Mouse (Mus musculus): ENCODE results near the gene Gm9736. TPM values are rescaled to one million over a fixed set of nuclear protein-coding genes. Genes with fewer than 3 reads are reported as not detected.
"Not testable (repeated sequence)": the region's sequence is repeated elsewhere in the genome, so short reads cannot be mapped to it uniquely, and the experiment has no call there.

Gm9736 gene
- polyA plus RNA-seq, 1 experiment = not detected

DNA sequence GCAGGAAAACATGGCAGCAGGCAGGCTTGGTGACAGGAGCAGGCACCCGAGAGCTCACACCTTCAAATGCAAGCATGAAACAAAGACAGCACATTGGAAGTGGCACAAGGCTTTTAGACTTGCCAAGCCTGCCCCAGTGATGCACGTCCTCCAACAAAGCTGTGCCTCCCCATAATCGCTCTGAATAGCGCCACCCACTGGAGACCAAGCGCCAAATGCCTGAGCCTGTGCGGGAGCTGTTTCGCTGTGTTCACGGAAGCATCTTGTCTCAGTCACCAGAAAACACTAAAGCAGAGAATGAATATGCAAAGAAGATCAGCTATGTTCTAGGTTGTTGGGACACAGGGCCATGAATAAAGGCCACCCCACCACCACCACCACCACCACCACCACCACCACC, 26.3 kb downstream of the Gm9736 start:
- TF ChIP-seq FLI1 (IDR thresholded peaks at IDR 0.05; ENCODE audit: low read length) = no peak
- TF ChIP-seq GATA1 (IDR thresholded peaks at IDR 0.05; ENCODE audit: borderline replicate concordance, low read length) = no peak

DNA sequence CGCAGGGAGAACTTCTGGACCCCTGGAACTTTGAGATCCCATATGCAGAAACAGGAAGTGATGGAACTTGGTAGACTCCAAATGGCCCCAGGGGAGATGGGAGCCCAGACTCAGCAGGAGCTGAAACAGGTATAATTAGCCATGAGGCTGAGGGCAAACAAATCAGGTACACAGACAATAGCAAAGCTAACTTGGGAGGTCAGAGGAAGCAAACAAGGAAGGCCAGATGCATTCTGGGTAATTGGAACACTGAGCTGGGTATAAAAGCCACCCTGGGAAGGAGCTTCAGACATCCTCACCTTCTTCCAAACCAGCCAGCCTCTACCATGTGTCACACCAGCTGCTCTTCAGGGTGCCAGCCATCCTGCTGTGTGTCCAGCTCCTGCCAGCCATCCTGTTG, 30.9 kb downstream of the Gm9736 start, which contains the start of gene Krtap12-1:
TSS of gene Krtap12-1 (plus strand) at position 301 of the 400 bp plus-strand sequence.
- not testable (repeated sequence) for H3K9me3 ChIP-seq; H3K36me3 ChIP-seq (replicated peaks; ENCODE audit: low read length); H3K4me1 ChIP-seq
- H3K27me3 ChIP-seq (replicated peaks) = peaks cover 36% of the 10 kb centered on the region
- H3K4me3 ChIP-seq (replicated peaks) = peak within 1 kb of the TSS; percentile 50

More for the DNA sequence above, 26.3 kb downstream of the Gm9736 start:
- peaks cover 27% of the 10 kb centered on the region for H3K27me3 ChIP-seq (replicated peaks)
- no peak overlapping the region for H3K4me3 ChIP-seq (replicated peaks)
- H3K9me3 ChIP-seq = 0 out of 2 replicates have a peak, but pooled peaks cover 4% of the 10 kb centered on the region
- H3K36me3 ChIP-seq (replicated peaks; ENCODE audit: low read length) = no peaks in the 10 kb centered on the region
- H3K4me1 ChIP-seq = no peaks in the 10 kb centered on the region

DNA sequence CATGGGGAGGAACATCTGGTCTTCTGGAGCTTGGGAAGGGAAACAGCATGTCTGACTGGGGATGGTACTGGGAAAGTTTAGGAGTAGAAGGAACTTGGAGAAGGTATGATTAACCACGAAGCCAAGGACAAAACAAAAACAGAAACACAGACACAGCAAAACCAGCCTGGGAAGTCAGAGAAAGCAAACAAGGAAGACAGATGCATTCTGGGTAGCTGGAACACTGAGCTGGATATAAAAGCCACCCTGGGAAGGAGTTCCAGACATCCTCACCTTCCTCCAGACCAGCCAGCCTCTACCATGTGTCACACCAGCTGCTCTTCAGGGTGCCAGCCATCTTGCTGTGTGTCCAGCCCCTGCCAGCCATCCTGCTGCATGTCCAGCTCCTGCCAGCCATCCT, 35.6 kb downstream of the Gm9736 start, which contains the start of gene Gm10142:
TSS of gene Gm10142 (plus strand) at position 301 of the 400 bp plus-strand sequence.
- Histone ChIP-seq H3K36me3 (replicated peaks; ENCODE audit: low read length) (no peaks in the 10 kb centered on the region), H3K4me3 (replicated peaks) (no peak within 1 kb of the TSS), H3K4me1 (peaks cover 11% of the 10 kb centered on the region), H3K27me3 (replicated peaks) (peaks cover 47% of the 10 kb centered on the region), H3K9me3 (peaks cover 12% of the 10 kb centered on the region)
- no peak for TF ChIP-seq GATA1 (IDR thresholded peaks at IDR 0.05; ENCODE audit: borderline replicate concordance, low read length)
- no peak for TF ChIP-seq FLI1 (IDR thresholded peaks at IDR 0.05; ENCODE audit: low read length)

DNA sequence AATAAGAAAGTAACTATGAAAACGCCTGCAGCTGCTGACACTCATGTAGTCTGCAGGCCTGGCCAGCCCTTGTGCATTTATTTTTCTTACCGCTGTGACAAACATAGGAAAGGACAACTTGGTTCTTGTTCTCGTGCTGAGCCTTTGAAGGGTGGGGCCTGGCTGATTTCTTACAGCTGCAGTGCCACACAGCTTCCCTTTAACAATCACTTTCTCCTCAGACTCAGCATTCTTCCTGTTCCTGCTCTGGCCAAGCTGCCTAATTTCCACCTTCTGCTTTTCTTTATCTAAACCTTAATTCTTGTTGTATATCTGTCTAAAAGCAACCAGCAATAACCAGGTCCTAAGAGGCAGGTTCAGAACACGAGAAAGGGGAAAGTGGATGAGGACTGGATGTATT, 37.4 kb downstream of the Gm9736 start:
- Histone ChIP-seq H3K27me3 (replicated peaks) (peaks cover 42% of the 10 kb centered on the region), H3K36me3 (replicated peaks; ENCODE audit: low read length) (no peaks in the 10 kb centered on the region), H3K4me3 (replicated peaks) (no peak overlapping the region), H3K9me3 (peaks cover 9% of the 10 kb centered on the region), H3K4me1 (peaks cover 11% of the 10 kb centered on the region)
- no peak for TF ChIP-seq FLI1 (IDR thresholded peaks at IDR 0.05; ENCODE audit: low read length)
- TF ChIP-seq GATA1 (IDR thresholded peaks at IDR 0.05; ENCODE audit: borderline replicate concordance, low read length) = no peak

DNA sequence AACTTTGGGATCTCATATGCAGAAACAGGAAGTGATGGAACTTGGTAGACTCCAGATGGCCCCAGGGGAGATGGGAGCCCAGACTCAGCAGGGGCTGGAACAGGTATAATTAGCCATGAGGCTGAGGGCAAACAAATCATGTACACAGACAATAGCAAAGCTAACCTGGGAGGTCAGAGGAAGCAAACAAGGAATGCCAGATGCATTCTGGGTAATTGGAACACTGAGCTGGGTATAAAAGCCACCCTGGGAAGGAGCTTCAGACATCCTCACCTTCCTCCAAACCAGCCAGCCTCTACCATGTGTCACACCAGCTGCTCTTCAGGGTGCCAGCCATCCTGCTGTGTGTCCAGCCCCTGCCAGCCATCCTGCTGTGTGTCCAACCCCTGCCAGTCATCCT, 40.0 kb downstream of the Gm9736 start, which contains the start of gene Gm10024:
TSS of gene Gm10024 (plus strand) at position 301 of the 400 bp plus-strand sequence.
- H3K4me3 ChIP-seq (replicated peaks); H3K36me3 ChIP-seq (replicated peaks; ENCODE audit: low read length): not testable (repeated sequence)
- Histone ChIP-seq H3K4me1 (peaks cover 27% of the 10 kb centered on the region), H3K27me3 (replicated peaks) (peaks cover 49% of the 10 kb centered on the region), H3K9me3 (peaks cover 15% of the 10 kb centered on the region)

DNA sequence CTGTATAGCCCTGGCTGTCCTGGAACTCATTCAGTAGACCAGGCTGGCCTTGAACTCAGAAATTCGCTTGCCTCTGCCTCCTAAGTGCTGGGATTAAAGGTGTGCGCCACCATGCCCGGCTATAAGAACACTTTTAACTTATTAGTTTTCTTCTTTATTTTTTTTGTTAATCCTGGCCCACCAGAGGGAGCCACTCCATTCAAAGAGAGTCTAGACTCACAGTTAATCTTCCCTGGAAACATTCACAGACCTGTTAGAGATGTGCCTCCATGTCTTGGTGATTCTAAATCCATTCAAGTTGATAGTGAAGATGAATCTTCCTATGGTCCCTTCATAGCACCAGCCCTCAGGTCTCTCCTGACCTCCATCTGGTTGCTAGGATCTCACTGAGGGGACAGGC, 41.3 kb downstream of the Gm9736 start:
- H3K4me1 ChIP-seq = peaks cover 27% of the 10 kb centered on the region
- peaks cover 54% of the 10 kb centered on the region for H3K27me3 ChIP-seq (replicated peaks)
- no peak for TF ChIP-seq FLI1 (IDR thresholded peaks at IDR 0.05; ENCODE audit: low read length)
- no peak for TF ChIP-seq GATA1 (IDR thresholded peaks at IDR 0.05; ENCODE audit: borderline replicate concordance, low read length)
- H3K4me3 ChIP-seq (replicated peaks) = no peak overlapping the region
- H3K36me3 ChIP-seq (replicated peaks; ENCODE audit: low read length) = no peaks in the 10 kb centered on the region
- H3K9me3 ChIP-seq = peaks cover 16% of the 10 kb centered on the region

DNA sequence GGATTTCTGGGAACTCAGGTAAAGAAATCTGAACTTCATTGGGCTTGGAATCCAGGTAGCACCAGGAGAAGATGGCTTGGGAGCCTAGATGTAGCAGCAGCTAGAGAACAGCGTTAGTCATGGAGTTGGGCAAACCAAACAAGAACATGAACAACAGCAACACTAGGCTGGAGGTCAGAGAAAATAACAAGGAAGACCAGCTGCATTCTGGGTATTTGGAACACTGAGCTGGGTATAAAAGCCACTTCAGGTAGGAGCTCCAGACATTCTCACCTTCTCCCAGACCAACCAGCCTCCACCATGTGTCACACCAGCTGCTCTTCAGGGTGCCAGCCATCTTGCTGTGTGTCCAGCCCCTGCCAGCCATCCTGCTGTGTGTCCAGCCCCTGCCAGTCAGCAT, 44.8 kb downstream of the Gm9736 start, which contains the start of gene Gm10272:
TSS of gene Gm10272 (plus strand) at position 301 of the 400 bp plus-strand sequence.
- peaks cover 42% of the 10 kb centered on the region for H3K27me3 ChIP-seq (replicated peaks)
- H3K4me3 ChIP-seq (replicated peaks) = peak within 1 kb of the TSS; percentile 42
- H3K4me1 ChIP-seq = peaks cover 16% of the 10 kb centered on the region
- TF ChIP-seq FLI1 (IDR thresholded peaks at IDR 0.05; ENCODE audit: low read length) (no peak), GATA1 (IDR thresholded peaks at IDR 0.05; ENCODE audit: borderline replicate concordance, low read length) (no peak)
- peaks cover 23% of the 10 kb centered on the region for H3K9me3 ChIP-seq
- no peaks in the 10 kb centered on the region for H3K36me3 ChIP-seq (replicated peaks; ENCODE audit: low read length)

Other genes with a start within 250 kb of the Gm9736 start
- gene Fam207a, start 235.6 kb downstream of the Gm9736 start, polyA plus RNA-seq (2012; ENCODE audit: insufficient read depth, low replicate concordance) = 19.5 and 88.9 TPM in 2 replicates
- 35.5 and 120 TPM in 2 replicates for gene Itgb2, start 221.1 kb downstream of the Gm9736 start, polyA plus RNA-seq (2012; ENCODE audit: insufficient read depth, low replicate concordance)
- 284 and 814 TPM in 2 replicates for gene Pttg1ip, start 169.6 kb downstream of the Gm9736 start, polyA plus RNA-seq (2012; ENCODE audit: insufficient read depth, low replicate concordance)
- 11.6 and 90.7 TPM in 2 replicates for gene Sumo3, start 145.3 kb downstream of the Gm9736 start, polyA plus RNA-seq (2012; ENCODE audit: insufficient read depth, low replicate concordance)
- 9.0 and 23.2 TPM in 2 replicates for gene Gm49325, start 145.2 kb downstream of the Gm9736 start, polyA plus RNA-seq (2012; ENCODE audit: insufficient read depth, low replicate concordance)
- gene Ube2g2, start 129.1 kb downstream of the Gm9736 start, polyA plus RNA-seq (2012; ENCODE audit: insufficient read depth, low replicate concordance) = 14.2 and 28.4 TPM in 2 replicates
- gene Tspear, start 64.8 kb downstream of the Gm9736 start, polyA plus RNA-seq (2012; ENCODE audit: insufficient read depth, low replicate concordance) = 1.0 and 1.3 TPM in 2 replicates
- not detected in 2 replicates for gene Gm19402, start 60.6 kb downstream of the Gm9736 start, polyA plus RNA-seq (2012; ENCODE audit: insufficient read depth, low replicate concordance)
- not detected in 2 replicates for gene Gm9508, start 54.1 kb downstream of the Gm9736 start, polyA plus RNA-seq (2012; ENCODE audit: insufficient read depth, low replicate concordance)
- gene Gm10272, start 44.7 kb downstream of the Gm9736 start, polyA plus RNA-seq (2012; ENCODE audit: insufficient read depth, low replicate concordance) = not detected in 2 replicates
- not detected in 2 replicates for gene Gm10024, start 39.9 kb downstream of the Gm9736 start, polyA plus RNA-seq (2012; ENCODE audit: insufficient read depth, low replicate concordance)
- gene Gm10142, start 35.5 kb downstream of the Gm9736 start, polyA plus RNA-seq (2012; ENCODE audit: insufficient read depth, low replicate concordance) = not detected in 2 replicates
- gene Krtap12-1, start 30.8 kb downstream of the Gm9736 start, polyA plus RNA-seq (2012; ENCODE audit: insufficient read depth, low replicate concordance) = not detected in 2 replicates
- not detected in 2 replicates for gene Gm10100, start 24.9 kb downstream of the Gm9736 start, polyA plus RNA-seq (2012; ENCODE audit: insufficient read depth, low replicate concordance)
- not detected in 2 replicates for gene Gm18596, start 8.7 kb downstream of the Gm9736 start, polyA plus RNA-seq (2012; ENCODE audit: insufficient read depth, low replicate concordance)
- not detected in 2 replicates for gene Gm3233, start 8.3 kb upstream of the Gm9736 start, polyA plus RNA-seq (2012; ENCODE audit: insufficient read depth, low replicate concordance)
- not detected in 2 replicates for gene Gm3238, start 20.0 kb upstream of the Gm9736 start, polyA plus RNA-seq (2012; ENCODE audit: insufficient read depth, low replicate concordance)
- not detected in 2 replicates for gene Gm7138, start 25.6 kb upstream of the Gm9736 start, polyA plus RNA-seq (2012; ENCODE audit: insufficient read depth, low replicate concordance)
- gene Gm3250, start 31.2 kb upstream of the Gm9736 start, polyA plus RNA-seq (2012; ENCODE audit: insufficient read depth, low replicate concordance) = not detected in 2 replicates
- gene Gm7137, start 36.8 kb upstream of the Gm9736 start, polyA plus RNA-seq (2012; ENCODE audit: insufficient read depth, low replicate concordance) = not detected in 2 replicates
- gene Gm9639, start 43.7 kb upstream of the Gm9736 start, polyA plus RNA-seq (2012; ENCODE audit: insufficient read depth, low replicate concordance) = not detected in 2 replicates
- gene Gm19668, start 47.8 kb upstream of the Gm9736 start, polyA plus RNA-seq (2012; ENCODE audit: insufficient read depth, low replicate concordance) = not detected in 2 replicates
- gene Gm9507, start 60.5 kb upstream of the Gm9736 start, polyA plus RNA-seq (2012; ENCODE audit: insufficient read depth, low replicate concordance) = not detected in 2 replicates
- gene Gm2696, start 63.3 kb upstream of the Gm9736 start, polyA plus RNA-seq (2012; ENCODE audit: insufficient read depth, low replicate concordance) = not detected in 2 replicates
- not detected in 2 replicates for gene Krtap10-4, start 75.7 kb upstream of the Gm9736 start, polyA plus RNA-seq (2012; ENCODE audit: insufficient read depth, low replicate concordance)
- gene Krtap10-10, start 84.6 kb upstream of the Gm9736 start, polyA plus RNA-seq (2012; ENCODE audit: insufficient read depth, low replicate concordance) = not detected in 2 replicates
- not detected in 2 replicates for gene Gm36176, start 95.4 kb upstream of the Gm9736 start, polyA plus RNA-seq (2012; ENCODE audit: insufficient read depth, low replicate concordance)
- not detected in 2 replicates for gene Gm10318, start 101.5 kb upstream of the Gm9736 start, polyA plus RNA-seq (2012; ENCODE audit: insufficient read depth, low replicate concordance)
- gene Gm3285, start 110.6 kb upstream of the Gm9736 start, polyA plus RNA-seq (2012; ENCODE audit: insufficient read depth, low replicate concordance) = not detected in 2 replicates
- gene Lrrc3, start 151.2 kb upstream of the Gm9736 start, polyA plus RNA-seq (2012; ENCODE audit: insufficient read depth, low replicate concordance) = 0.03 TPM in 1 of 2 replicates, not detected in the other
- gene Trpm2, start 219.2 kb upstream of the Gm9736 start, polyA plus RNA-seq (2012; ENCODE audit: insufficient read depth, low replicate concordance) = 2.7 TPM in 1 of 2 replicates, not detected in the other
- 10.0 and 22.2 TPM in 2 replicates for gene 1810043G02Rik, start 227.2 kb upstream of the Gm9736 start, polyA plus RNA-seq (2012; ENCODE audit: insufficient read depth, low replicate concordance)

All from megakaryocyte, embryonic 14.5 days (primary cell).